Mouse (Mus musculus) spleen, postnatal 14 days (tissue): ENCODE data around the gene Drd3.

Source experiments
- DNase-seq, 2 experiments: peaks; one replicate each; pipeline ENCODE4 v3.0.0; 2021 to 2022; ENCODE audit warnings: low spot score in 2 of 2

The Drd3 gene

DNA sequence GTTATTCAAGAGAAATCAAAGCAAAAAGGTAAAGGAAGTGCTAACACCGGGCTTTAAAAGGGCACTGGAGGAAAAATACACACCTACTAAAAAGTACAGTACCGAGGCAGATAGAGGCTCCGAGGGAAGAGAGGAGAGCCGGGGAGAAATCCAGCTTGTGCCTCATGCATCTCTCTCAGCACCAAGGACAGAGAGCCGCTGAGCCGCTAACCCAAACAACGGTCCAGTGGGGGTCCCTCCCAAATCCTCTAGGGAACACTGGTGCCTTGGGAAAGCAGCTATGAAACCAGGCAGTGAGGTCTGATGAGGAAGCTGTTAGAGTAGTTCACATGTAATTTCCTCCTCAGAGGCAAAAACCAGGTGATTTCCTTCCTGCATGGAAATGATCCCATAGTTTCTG lies at the start of gene Drd3:
Gene Drd3, plus strand, starts transcription at position 276 of the 400 bp plus-strand sequence.
- no peak for DNase-seq

DNA sequence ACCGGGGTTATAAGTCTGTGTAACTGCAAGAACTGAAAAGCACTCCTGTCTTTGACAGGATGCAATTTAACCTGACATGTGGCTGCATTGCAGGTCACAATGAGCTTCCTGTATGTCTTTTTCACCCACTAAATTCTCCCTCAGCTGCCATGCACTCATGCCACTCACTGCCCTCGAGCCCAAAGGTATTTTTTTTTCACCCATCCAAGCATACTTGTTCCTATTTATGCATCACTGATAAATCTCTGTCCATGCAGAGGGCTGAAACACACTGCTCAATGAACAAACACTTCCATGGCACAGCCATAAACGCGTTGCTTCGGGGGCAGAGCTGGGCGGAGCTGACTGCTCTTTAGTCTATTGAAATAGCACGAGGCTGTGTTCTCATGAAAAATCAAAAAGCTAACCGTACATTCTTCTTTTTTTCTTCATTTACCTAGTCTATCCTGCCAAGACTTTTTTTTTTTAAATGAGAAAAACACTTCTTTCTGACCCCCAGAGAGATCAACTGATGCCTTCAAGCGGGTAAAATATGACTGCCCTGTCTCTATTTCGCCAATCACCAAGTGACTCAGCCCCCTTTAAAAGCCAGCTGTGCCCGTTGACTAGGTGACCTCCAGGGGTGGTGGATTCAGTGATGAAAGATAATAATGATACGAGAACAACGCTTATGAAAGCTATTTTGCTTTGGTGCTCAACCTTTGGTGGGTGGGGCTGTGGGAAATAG lies 45.3 kb upstream of the Drd3 start:
- DNase-seq: no peak

- DNase-seq: no peak
Measured at GRCm38 (mm10) chr16:43709062-43709413, 44.8 kb upstream of the Drd3 start.

DNA sequence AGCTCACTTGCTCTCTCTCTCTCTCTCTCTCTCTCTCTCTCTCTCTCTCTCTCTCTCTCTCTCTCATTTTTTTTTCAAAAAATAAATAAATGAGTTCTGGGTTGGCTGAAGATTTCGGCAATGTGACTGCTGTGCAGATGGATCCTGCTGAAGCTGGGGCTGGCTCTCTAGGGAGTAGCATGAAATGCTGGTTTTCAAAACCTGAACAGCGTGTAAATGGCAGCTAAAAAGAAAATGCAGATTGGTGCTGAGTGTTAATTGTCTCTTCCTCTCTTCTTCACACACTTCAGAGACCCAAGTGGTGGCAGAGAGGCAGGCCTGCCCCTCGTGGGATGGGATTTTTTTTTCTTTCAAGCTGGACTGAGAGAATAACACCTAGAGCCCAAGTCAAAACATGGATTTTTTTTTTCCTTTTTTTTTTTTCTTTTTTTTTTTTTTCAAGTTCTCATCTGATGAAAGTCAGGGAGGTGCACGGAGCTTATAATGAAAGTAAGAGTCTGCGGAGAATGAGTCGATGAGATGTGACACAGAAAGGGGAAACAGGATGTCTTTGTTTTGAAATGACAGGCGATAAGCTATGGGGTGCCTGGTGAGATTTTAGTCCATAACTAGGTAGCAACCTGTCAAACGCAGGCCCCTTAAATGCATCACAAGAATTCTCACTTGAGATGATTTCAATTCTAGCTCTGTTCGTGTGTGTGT lies 44.2 kb upstream of the Drd3 start:
- no peak for DNase-seq

DNA sequence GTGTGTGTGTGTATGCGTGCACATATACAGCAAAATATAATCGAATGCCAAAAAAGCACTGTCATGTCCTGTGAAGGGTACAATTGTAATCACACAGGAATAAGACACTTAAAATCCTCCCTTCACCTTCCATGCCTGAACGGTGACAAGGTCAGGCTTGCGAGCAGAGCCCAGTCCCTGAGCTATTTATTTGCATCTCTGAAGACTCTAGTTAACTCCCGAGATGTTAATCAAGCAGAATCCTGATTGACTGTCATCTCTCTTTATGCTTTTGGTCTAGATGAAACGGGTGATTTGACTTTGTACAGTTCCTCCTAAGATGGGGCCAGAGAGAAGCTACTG lies 43.7 kb upstream of the Drd3 start:
- no peak for DNase-seq

DNA sequence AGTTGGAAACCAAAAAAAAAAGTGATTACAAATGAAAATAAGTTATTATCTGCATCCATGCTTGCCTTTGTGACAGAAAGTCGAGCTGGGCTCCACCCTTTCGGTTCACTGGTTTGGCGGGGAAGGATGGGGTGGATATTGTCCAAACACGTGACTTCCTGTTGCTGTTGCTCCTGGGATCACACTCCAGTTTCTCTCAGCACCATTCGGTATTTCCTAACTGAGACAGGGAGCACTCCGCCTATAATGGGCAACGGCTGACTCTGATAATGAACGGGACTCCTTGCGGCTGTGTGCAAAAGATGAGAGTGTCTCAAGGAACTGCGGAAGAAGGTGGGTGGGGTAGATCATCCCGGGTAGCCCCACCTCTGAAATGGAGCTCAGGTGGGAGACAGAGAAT lies 43.2 kb upstream of the Drd3 start:
- no peak for DNase-seq

DNA sequence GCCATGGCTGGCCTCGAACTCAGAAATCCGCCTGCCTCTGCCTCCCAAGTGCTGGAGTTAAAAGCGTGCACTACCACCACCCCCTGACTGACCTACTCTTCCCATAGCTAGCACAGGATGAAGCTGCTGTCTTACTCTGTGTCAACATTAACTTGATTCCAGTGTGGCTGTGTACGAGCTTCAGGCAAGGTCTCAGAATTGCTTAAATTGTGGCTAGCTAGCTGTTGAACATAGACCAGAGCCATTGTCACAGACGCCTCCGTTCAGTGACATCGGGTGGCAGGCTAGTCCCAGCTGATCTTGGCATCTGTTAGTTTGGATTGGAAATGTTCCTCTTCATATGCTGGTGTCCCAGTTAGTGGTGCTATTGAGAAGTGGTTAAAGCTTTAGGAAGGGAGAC lies 42.5 kb upstream of the Drd3 start:
- DNase-seq: no peak

- DNase-seq: no peak
Measured at GRCm38 (mm10) chr16:43724444-43724843, 29.4 kb upstream of the Drd3 start.

- DNase-seq: no peak
Measured at GRCm38 (mm10) chr16:43729506-43730221, 24.2 kb upstream of the Drd3 start.

DNA sequence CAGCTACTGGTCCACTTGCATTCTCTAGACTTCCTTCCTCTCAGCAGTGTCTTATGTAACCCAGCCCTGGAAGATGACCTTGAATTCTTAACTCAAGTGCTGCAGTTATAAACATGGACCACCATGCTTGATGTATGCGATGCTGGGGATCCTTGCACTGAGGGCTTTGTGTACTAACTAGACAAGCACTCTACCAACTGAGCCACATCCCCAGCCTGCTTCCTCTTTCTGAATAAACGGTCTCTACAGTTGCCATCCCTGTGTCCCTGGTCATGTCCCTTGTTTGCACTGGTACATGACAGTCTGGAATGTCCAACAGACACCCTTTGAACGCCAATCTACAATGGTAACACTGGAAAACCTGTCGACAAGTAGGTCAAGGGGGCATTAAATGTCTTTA lies 23.5 kb upstream of the Drd3 start:
- no peak for DNase-seq

GRCm38 (mm10) chr16:43732496-43732895 lies 21.3 kb upstream of the Drd3 start:
- no peak for DNase-seq

DNA sequence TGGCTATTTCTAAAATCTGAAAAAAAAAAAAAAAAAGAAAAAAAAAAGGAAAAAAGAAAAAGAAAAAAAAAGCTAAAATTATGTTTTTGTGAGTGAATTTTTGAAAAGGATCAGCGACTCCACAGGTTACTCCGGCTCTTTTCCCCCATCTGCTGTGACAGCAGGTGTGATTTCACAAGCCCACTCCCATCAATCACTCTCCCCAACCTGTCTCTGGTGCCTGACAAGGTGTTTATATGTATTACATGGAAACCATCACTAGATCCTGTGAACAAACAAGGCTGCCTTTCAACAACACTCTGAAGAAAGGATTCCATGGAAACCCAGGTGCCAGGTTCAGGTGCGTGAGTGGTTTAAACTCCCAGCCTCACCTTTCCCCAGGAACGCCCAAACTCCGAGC lies 20.9 kb upstream of the Drd3 start:
- no peak for DNase-seq

GRCm38 (mm10) chr16:43737933-43738332 lies 15.9 kb upstream of the Drd3 start:
- DNase-seq: no peak

GRCm38 (mm10) chr16:43740936-43741335 lies 12.9 kb upstream of the Drd3 start:
- no peak for DNase-seq

GRCm38 (mm10) chr16:43748424-43748823 lies 5.4 kb upstream of the Drd3 start:
- no peak for DNase-seq

DNA sequence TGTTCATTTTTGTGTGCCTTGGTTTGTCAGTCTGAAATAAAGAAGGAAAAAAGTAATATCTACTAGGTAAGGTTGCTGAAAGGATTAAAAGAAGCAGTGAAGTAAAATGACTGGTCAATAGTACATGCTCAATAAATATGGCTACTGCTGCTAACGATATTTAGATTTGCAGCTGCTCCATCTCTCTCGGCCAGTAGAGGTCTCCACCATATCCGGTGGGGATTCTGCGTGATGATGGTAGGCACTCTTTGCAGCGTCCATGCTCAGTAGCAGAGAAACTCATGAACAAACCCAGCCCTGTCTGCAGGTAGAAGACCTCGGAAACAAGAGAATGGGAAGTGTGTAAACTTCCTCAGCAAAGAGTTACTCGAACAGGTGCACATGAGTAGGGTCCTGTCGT lies 926 bp upstream of the Drd3 start:
- no peak for DNase-seq

DNA sequence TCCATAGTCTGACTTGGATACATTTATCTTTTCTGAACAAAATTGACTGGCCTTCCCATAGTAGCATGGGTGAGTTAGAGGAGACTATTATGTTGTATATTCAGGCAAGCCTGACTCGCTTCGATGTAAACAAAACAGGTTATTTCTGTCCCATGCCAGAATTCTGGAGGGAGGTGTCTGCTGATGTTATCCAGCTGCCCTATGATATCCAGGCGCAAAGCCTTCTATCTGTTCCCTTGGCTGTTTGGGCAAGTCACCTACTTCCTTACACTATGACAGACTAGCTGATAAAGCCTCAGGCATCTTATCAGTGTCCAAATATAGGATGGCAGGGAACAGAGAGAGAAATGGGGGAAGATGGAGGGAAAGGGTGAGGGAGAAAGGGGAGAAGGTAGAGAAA lies 18.5 kb downstream of the Drd3 start:
- no peak for DNase-seq

DNA sequence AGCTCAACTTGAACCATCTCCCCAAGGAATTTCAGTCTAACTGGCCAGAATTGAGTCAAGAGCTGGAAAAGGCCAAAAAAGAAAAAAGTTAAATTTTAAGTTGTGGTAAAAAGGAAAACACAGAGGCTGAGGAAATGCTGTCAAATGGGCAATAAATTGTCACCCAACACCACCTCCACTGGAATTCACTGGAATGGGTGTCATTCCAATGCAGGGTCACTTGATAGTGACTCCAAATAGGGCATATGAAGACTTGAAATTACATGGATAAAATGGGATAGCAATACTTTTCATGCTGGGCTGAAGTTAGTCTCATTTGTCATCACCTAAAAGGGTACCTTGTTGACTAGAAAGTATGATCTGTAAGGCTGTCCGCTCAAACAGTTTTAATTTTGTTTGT lies 18.9 kb downstream of the Drd3 start:
- DNase-seq: no peak

DNA sequence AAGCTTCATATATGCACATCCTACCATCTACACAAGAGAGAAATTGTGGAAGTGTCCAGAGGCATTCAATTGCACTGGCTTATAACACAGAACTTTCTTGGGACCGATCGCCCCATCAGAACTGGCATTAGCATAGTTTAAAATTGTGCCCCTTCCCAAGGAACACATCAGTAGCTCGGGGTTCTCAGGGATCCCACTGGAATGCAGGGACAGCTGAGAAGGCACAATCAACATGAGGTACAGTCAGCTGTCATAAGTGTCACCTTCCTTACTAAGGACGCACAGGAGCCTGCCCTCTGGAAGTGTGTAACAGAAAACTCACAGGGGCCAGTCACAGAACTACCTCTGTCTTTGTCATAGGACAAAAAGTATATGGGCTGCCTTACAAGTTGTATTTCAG lies 19.7 kb downstream of the Drd3 start:
- no peak for DNase-seq

GRCm38 (mm10) chr16:43776886-43777285 lies 23.1 kb downstream of the Drd3 start:
- no peak for DNase-seq

DNA sequence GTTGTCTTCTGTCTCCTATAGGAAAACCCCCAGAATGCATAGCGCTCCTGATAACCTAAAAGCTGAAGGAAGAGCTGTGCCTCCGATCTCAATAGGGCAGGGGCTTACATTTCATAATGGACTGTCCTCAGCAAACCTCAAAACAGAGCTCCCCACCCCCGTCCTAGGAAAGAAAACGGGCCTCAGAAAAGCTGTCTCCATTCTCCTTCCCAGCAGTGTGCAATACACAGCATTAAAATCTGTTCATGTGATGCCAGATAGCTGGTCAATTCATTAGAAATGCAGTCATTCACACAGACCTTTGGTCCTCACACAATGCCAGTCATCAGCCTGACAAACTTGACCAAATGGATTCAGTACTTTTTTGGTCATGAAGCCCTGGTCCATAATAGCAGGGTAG lies 45.7 kb downstream of the Drd3 start:
- no peak for DNase-seq

DNA sequence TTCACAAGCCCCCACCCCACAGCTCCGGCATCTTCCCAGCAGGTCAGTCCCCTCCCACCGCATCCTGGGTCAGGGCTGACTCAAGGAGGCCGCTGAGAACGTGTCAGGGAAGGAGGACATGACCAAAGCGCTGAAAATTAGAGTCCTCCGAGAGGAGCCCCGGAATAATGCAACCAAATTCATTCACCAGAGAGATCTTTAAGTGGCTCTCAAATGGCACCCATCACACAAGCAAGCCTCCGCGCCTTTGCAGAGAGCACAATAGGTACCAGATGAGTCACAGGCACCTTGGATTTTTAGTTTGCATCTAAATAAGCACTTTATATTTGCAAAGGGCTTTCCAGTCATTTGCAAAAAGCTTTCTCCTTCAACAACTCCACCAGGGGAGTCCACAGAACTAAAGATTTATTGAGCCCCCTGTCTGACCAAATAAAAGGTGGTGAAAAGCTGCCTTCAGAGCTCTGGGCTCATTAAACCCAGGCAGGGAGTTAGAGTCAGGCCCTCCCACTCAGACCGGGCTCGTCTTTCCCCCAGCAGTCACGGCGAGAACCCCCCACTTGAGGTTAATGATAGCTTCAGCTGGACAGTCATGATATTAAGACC lies 46.4 kb downstream of the Drd3 start:
- no peak for DNase-seq

GRCm38 (mm10) chr16:43801137-43801536 lies 47.3 kb downstream of the Drd3 start:
- no peak for DNase-seq
